Mouse (Mus musculus): Measurements from ENCODE around the gene Plekhh1. TPM values are rescaled to one million over a fixed set of nuclear protein-coding genes. Genes with fewer than 3 reads are reported as not detected.
A peak's percentile ranks its signal among the peaks of the same experiment; 100 is the strongest.
"Not testable (repeated sequence)": the region's sequence is repeated elsewhere in the genome, so short reads cannot be mapped to it uniquely, and the experiment has no call there.

The Plekhh1 gene
- total RNA-seq, 4 experiments from 2014 or later = 0.87 to 2.8 (median 1.4) TPM

- DNase-seq (ENCODE audit: low spot score) = not testable (repeated sequence)
Measured at GRCm38 (mm10) chr12:79027526-79027925, 1.4 kb upstream of the Plekhh1 start.

- no peak for DNase-seq (ENCODE audit: low spot score)
Measured at GRCm38 (mm10) chr12:79034331-79034730, 5.4 kb downstream of the Plekhh1 start.

GRCm38 (mm10) chr12:79035349-79035748, 6.4 kb downstream of the Plekhh1 start:
- no peak for DNase-seq (ENCODE audit: low spot score)

- DNase-seq (ENCODE audit: low spot score) = no peak
Measured at GRCm38 (mm10) chr12:79039708-79040107, 10.7 kb downstream of the Plekhh1 start.

GRCm38 (mm10) chr12:79040201-79040827, 11.4 kb downstream of the Plekhh1 start:
- DNase-seq (ENCODE audit: low spot score) = no peak

- no peak for DNase-seq (ENCODE audit: low spot score)
Measured at GRCm38 (mm10) chr12:79041436-79041835, 12.5 kb downstream of the Plekhh1 start.

- peak; percentile 42 for DNase-seq (ENCODE audit: low spot score)
Measured at GRCm38 (mm10) chr12:79044668-79045067, 15.7 kb downstream of the Plekhh1 start.

GRCm38 (mm10) chr12:79046171-79046570, 17.2 kb downstream of the Plekhh1 start:
- no peak for DNase-seq (ENCODE audit: low spot score)

- DNase-seq (ENCODE audit: low spot score) = no peak
Measured at GRCm38 (mm10) chr12:79047203-79047602, 18.2 kb downstream of the Plekhh1 start.

GRCm38 (mm10) chr12:79048898-79049297, 19.9 kb downstream of the Plekhh1 start:
- peak; percentile 49 for DNase-seq (ENCODE audit: low spot score)

- no peak for DNase-seq (ENCODE audit: low spot score)
Measured at GRCm38 (mm10) chr12:79049807-79050206, 20.8 kb downstream of the Plekhh1 start.

- DNase-seq (ENCODE audit: low spot score) = no peak
Measured at GRCm38 (mm10) chr12:79050545-79051212, 21.7 kb downstream of the Plekhh1 start.

GRCm38 (mm10) chr12:79052073-79052472, 23.1 kb downstream of the Plekhh1 start:
- no peak for DNase-seq (ENCODE audit: low spot score)

GRCm38 (mm10) chr12:79055276-79055675, 26.3 kb downstream of the Plekhh1 start:
- peak; percentile 73 for DNase-seq (ENCODE audit: low spot score)

GRCm38 (mm10) chr12:79059573-79059972, 30.6 kb downstream of the Plekhh1 start:
- no peak for DNase-seq (ENCODE audit: low spot score)

- DNase-seq (ENCODE audit: low spot score) = no peak
Measured at GRCm38 (mm10) chr12:79060134-79060533, 31.2 kb downstream of the Plekhh1 start.

- DNase-seq (ENCODE audit: low spot score) = no peak
Measured at GRCm38 (mm10) chr12:79060766-79061652, 32.0 kb downstream of the Plekhh1 start.

- DNase-seq (ENCODE audit: low spot score) = no peak
Measured at GRCm38 (mm10) chr12:79064451-79064850, 35.5 kb downstream of the Plekhh1 start.

GRCm38 (mm10) chr12:79066431-79066830, 37.5 kb downstream of the Plekhh1 start:
- no peak for DNase-seq (ENCODE audit: low spot score)

- no peak for DNase-seq (ENCODE audit: low spot score)
Measured at GRCm38 (mm10) chr12:79067526-79067925, 38.6 kb downstream of the Plekhh1 start.

GRCm38 (mm10) chr12:79068306-79068705, 39.3 kb downstream of the Plekhh1 start:
- DNase-seq (ENCODE audit: low spot score) = no peak

- no peak for DNase-seq (ENCODE audit: low spot score)
Measured at GRCm38 (mm10) chr12:79069187-79069608, 40.2 kb downstream of the Plekhh1 start.
